Mouse (Mus musculus) intestine, embryonic 14.5 days (tissue): Measurements from ENCODE around the gene Gm20521. TPM values are rescaled to one million over a fixed set of nuclear protein-coding genes. Genes with fewer than 3 reads are reported as not detected.

ENCODE experiments used
- ATAC-seq: fragments of 200-750 bp; cut with Nextera tagmentation; replicated peaks from 2 replicates; pipeline ENCODE4 v1.8.0; 2017; ENCODE audit warnings: low read depth, moderate number of reproducible peaks, moderate TSS enrichment, moderate library complexity; ENCODE audit not compliant: low FRiP score, low TSS enrichment
- DNase-seq: peaks from one replicate; pipeline ENCODE4 v3.0.0-alpha.2; 2018; ENCODE audit warnings: low spot score
- H3K27ac ChIP-seq: fragments of 300-500 bp; sonication (generic); 2 replicates; pipeline ENCODE4 v1.5.1; 2014; ENCODE audit warnings: low read depth, mild to moderate bottlenecking, control low read depth
- H3K27me3 ChIP-seq: fragments of 300-500 bp; sonication (generic); replicated peaks from 2 replicates; pipeline ENCODE4 v1.6.1; 2014; ENCODE audit warnings: low read length, control low read depth; ENCODE audit not compliant: control insufficient read depth, insufficient read depth
- H3K36me3 ChIP-seq: fragments of 300-500 bp; sonication (generic); 2 replicates; pipeline ENCODE4 v1.6.1; 2014; ENCODE audit warnings: low read length, control low read depth; ENCODE audit not compliant: control insufficient read depth, insufficient read depth
- H3K4me1 ChIP-seq: fragments of 300-500 bp; sonication (generic); replicated peaks from 2 replicates; pipeline ENCODE4 v1.6.1; 2014; ENCODE audit warnings: low read length, control low read depth, mixed read lengths; ENCODE audit not compliant: control insufficient read depth, insufficient read depth
- H3K4me2 ChIP-seq: fragments of 300-500 bp; sonication (generic); 2 replicates; pipeline ENCODE4 v1.6.1; 2014; ENCODE audit warnings: low read length
- H3K4me3 ChIP-seq: fragments of 300-500 bp; sonication (generic); 2 replicates; pipeline ENCODE4 v1.5.1; 2014; ENCODE audit warnings: low read depth, low read length, control low read depth, mixed read lengths
- H3K9ac ChIP-seq: fragments of 300-500 bp; sonication (generic); 2 replicates; pipeline ENCODE4 v1.6.1; 2014; ENCODE audit warnings: mild to moderate bottlenecking, low read length
- H3K9me3 ChIP-seq: fragments of 300-500 bp; sonication (generic); 2 replicates; pipeline ENCODE4 v1.6.1; 2016; ENCODE audit warnings: low read length, control low read depth; ENCODE audit not compliant: control insufficient read depth
- WGBS: fragments of 180-500 bp; shearing (Covaris S2); extraction: QIAGEN DNeasy Blood & Tissue Kit; methylation state at CpG from one replicate; pipeline ENCODE4 v1.1.7; 2014; 5-methylcytosine and 5-hydroxymethylcytosine counted together
- polyA plus RNA-seq: library from polyadenylated mRNA; unstranded; fragments of >200 nt; fragmentation: Nextera tagmentation; extraction: Ambion mirVana; gene quantifications from 2 replicates; pipeline ENCODE4 v1.2.1, GENCODE M21; 2014

Gm20521 gene
- polyA plus RNA-seq, 1 experiment from 2014 or later, result 0.28 TPM

DNA sequence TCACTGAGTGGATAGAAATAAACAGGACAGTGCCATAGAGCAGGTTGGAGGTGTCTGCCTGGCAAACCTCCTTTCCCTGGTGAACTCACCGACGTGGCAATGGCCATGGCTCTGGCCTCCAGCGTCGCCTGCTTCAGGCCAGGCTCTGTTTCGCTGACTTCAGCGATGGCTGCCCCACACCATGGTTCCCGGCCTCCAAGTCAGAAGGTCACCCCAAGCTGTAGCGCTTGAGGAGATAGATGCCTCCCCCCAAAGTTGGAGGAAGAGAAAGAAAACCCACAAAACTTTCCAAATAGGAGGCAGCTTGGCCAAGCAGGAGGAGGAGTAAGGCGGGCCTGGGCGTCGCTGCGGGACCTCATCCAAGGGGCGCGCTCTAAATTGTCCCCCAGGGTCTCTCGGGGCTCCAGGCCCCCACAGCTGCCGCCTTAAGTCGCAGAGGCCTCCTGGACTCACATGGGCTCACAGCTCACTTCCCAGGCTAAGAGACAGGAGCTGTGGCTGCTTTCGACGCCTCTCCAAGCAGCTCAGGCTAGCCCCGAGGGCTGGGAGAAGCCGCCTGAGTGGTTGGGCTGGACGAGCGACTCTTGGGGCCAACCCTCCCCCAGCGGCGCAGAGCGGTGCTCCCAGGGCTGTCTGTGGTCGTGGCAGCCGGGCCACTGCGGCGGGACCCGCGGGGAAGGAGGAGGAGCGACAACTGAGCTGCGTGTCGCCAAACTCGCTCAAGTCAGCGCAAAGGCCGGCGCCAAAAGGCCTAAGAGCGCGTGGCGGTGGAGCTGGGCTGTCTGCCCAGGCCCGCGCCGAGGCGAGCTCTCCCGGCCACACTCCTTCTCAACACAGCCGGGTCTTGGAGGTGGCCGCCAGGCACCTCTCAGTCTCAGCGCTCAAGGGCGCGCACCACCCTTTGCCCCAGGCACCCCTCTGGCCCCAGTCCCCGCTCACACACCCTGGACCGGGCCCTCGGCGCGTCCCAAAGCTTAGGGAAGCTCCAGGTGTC lies 42.4 kb downstream of the Gm20521 start, which contains the start of gene Efs:
TSS of gene Efs (minus strand) at position 778 of the 994 bp plus-strand sequence.
- H3K36me3 ChIP-seq, result peaks cover 7% of the 10 kb centered on the region
- ATAC-seq (peak; percentile 57), DNase-seq (peak; percentile 85)
- peak within 1 kb of the TSS; percentile 82 for H3K9ac ChIP-seq
- no peaks in the 10 kb centered on the region for H3K27me3 ChIP-seq
- H3K4me2 ChIP-seq, result peak within 1 kb of the TSS; percentile 91
- H3K27ac ChIP-seq, result peak within 1 kb of the TSS; percentile 99
- peak within 1 kb of the TSS; percentile 68 for H3K4me3 ChIP-seq
- H3K9me3 ChIP-seq, result peaks cover 9% of the 10 kb centered on the region
- H3K4me1 ChIP-seq, result peaks cover 30% of the 10 kb centered on the region
- WGBS, result 2% methylated on average over 57 of the region's 57 CpGs

GRCm38 (mm10) chr14:54926401-54927158 lies 43.3 kb downstream of the Gm20521 start:
- Histone ChIP-seq H3K9ac (peak overlapping the region; percentile 82), H3K4me2 (peak overlapping the region; percentile 91), H3K9me3 (peaks cover 5% of the 10 kb centered on the region), H3K27me3 (no peaks in the 10 kb centered on the region), H3K4me1 (peaks cover 30% of the 10 kb centered on the region), H3K36me3 (no peaks in the 10 kb centered on the region; the same call in 1 of the 2 replicates), H3K27ac (peak overlapping the region; percentile 99), H3K4me3 (peak overlapping the region; percentile 68)
- peak; percentile 86 for DNase-seq
- ATAC-seq, result peak; percentile 79
- WGBS, result 1% methylated on average over 52 of the region's 58 CpGs

DNA sequence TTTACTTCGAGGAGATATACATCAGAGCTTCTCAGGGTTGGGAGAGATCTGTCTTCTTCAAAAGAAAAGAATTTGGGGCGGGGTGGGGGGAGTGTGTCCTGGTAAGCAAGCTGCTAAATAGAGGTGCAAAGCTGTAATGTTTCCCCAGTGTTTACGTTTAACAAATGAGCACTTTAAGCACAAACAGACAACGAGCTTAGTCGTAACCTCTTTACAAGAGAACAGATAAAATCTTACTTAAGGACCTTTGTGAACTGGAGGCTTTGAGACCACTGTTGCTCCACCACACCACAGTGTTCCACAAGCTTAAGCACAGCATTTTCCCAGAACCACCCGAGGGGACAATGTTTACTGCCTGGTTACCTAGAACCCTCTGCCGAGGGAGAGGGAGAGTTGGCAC lies 44.1 kb downstream of the Gm20521 start:
- no peak for DNase-seq
- H3K9ac ChIP-seq, result peak overlapping the region; percentile 82
- no peaks in the 10 kb centered on the region for H3K9me3 ChIP-seq
- no peaks in the 10 kb centered on the region for H3K27me3 ChIP-seq
- no peaks in the 10 kb centered on the region for H3K36me3 ChIP-seq
- 17% methylated on average over 7 of the region's 7 CpGs for WGBS
- H3K4me1 ChIP-seq, result peaks cover 30% of the 10 kb centered on the region
- peak overlapping the region; percentile 99 for H3K27ac ChIP-seq
- ATAC-seq, result no peak
- H3K4me3 ChIP-seq, result peak overlapping the region; percentile 68
- H3K4me2 ChIP-seq, result peak overlapping the region; percentile 91

GRCm38 (mm10) chr14:54929801-54930200 lies 46.6 kb downstream of the Gm20521 start:
- Histone ChIP-seq H3K4me2 (no peak overlapping the region), H3K9ac (no peak overlapping the region), H3K27ac (no peak overlapping the region), H3K9me3 (no peaks in the 10 kb centered on the region), H3K27me3 (no peaks in the 10 kb centered on the region), H3K4me1 (peaks cover 23% of the 10 kb centered on the region), H3K4me3 (no peak overlapping the region), H3K36me3 (no peaks in the 10 kb centered on the region)
- ATAC-seq (no peak), DNase-seq (no peak)
- WGBS, result 70% methylated on average over 5 of the region's 5 CpGs

DNA sequence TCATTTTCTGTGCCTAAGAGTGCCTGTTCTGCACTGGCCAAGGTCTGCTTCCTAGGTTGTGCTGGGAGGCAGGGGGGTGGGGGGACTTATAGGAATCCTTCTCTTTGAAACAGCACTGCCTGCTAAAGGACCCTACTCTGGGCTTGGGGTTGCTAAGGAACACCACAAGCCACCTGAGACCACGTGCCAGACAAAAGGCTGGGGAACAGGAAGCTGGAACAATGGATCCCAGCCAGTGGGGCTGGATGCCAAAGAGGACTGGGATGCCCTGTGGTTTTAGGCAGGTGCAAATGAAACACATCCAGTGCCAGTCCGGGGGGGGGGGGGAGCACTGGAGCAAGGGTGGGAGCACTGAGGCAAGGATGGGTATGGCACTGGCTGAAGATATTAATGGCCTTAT lies 47.2 kb downstream of the Gm20521 start:
- 43% methylated on average over 2 of the region's 2 CpGs for WGBS
- H3K9ac ChIP-seq, result no peak overlapping the region
- ATAC-seq (no peak), DNase-seq (no peak)
- peaks cover 21% of the 10 kb centered on the region for H3K4me1 ChIP-seq
- H3K9me3 ChIP-seq, result no peaks in the 10 kb centered on the region
- H3K4me2 ChIP-seq, result no peak overlapping the region
- no peak overlapping the region for H3K4me3 ChIP-seq
- no peaks in the 10 kb centered on the region for H3K27me3 ChIP-seq
- no peaks in the 10 kb centered on the region for H3K36me3 ChIP-seq
- no peak overlapping the region for H3K27ac ChIP-seq

- DNase-seq, result no peak
- ATAC-seq, result no peak
- no peaks in the 10 kb centered on the region for H3K36me3 ChIP-seq
- no peak within 1 kb of the TSS for H3K4me3 ChIP-seq
- no peak within 1 kb of the TSS; the same call in 1 of the 2 replicates for H3K4me2 ChIP-seq
- H3K4me1 ChIP-seq, result peaks cover 19% of the 10 kb centered on the region
- H3K27ac ChIP-seq, result no peak within 1 kb of the TSS
- H3K9ac ChIP-seq, result no peak within 1 kb of the TSS
- 28% methylated on average over 6 of the region's 6 CpGs for WGBS
- H3K9me3 ChIP-seq, result no peaks in the 10 kb centered on the region
- no peaks in the 10 kb centered on the region for H3K27me3 ChIP-seq
Observed at GRCm38 (mm10) chr14:54932645-54933150, 49.5 kb downstream of the Gm20521 start, which contains the start of gene Il25. Gene Il25, plus strand, starts transcription at chr14:54932695.

- H3K4me1 ChIP-seq, result peaks cover 11% of the 10 kb centered on the region
- 37% methylated on average over 8 of the region's 8 CpGs for WGBS
- H3K27me3 ChIP-seq, result no peaks in the 10 kb centered on the region
- no peak within 1 kb of the TSS for H3K4me3 ChIP-seq
- H3K4me2 ChIP-seq, result 0 out of 2 replicates have a peak within 1 kb of the TSS, but pooled peaks have one; percentile 4
- no peaks in the 10 kb centered on the region for H3K9me3 ChIP-seq
- no peaks in the 10 kb centered on the region for H3K36me3 ChIP-seq
- 0 out of 2 replicates have a peak within 1 kb of the TSS, but pooled peaks have one; percentile 11 for H3K9ac ChIP-seq
- peak within 1 kb of the TSS; percentile 75 for H3K27ac ChIP-seq
- ATAC-seq, result peak; percentile 32; the same call in 1 of the 2 replicates
- DNase-seq, result no peak
Observed at GRCm38 (mm10) chr14:54935904-54936830, 52.9 kb downstream of the Gm20521 start, which contains the start of gene Cmtm5. Gene Cmtm5, plus strand, starts transcription at chr14:54936261.
